Mouse (Mus musculus) left cerebral cortex, adult 6 months (tissue): Measurements from ENCODE around the gene Zfp459. TPM values are rescaled to one million over a fixed set of nuclear protein-coding genes. Genes with fewer than 3 reads are reported as not detected.

ENCODE experiments used
- long read RNA-seq, 2 experiments: library from polyadenylated mRNA; unstranded; transcript quantifications; one replicate each; pipeline ENCODE4 v2.0.0; 2019 to 2020
- polyA plus RNA-seq: library from polyadenylated mRNA; unstranded; fragments of <200 nt; fragmentation: Nextera tagmentation; gene quantifications from 2 replicates; pipeline ENCODE4 v1.2.3, GENCODE M21; 2021

The Zfp459 gene
- polyA plus RNA-seq = 1.0 and 2.8 TPM in 2 replicates
- long read RNA-seq, experiment 1, partial matches to known transcripts = 0 of 6 reads
- long read RNA-seq, experiment 1, other reads (novel, unspliced or antisense) = 4 of 6 reads
- long read RNA-seq, experiment 2, partial matches to known transcripts = 1 of 3 reads
- long read RNA-seq, experiment 2, other reads (novel, unspliced or antisense) = 0 of 3 reads

GRCm38 (mm10) chr13:67421207-67421857 lies at the start of gene Zfp459:
TSS of gene Zfp459 (minus strand) at chr13:67421418.

GRCm38 (mm10) chr13:67451172-67452020 lies 30.2 kb upstream of the Zfp459 start, which contains the start of gene Zfp874a:
TSS of gene Zfp874a (minus strand) at chr13:67451624.

GRCm38 (mm10) chr13:67399183-67399903 lies 21.9 kb downstream of the Zfp459 start, which contains the start of gene Zfp429:
TSS of gene Zfp429 (minus strand) at chr13:67399819.

GRCm38 (mm10) chr13:67375050-67375911 lies 45.9 kb downstream of the Zfp459 start, which contains the start of the genes Gm28041 and Zfp456:
TSS of gene Gm28041 (minus strand) at chr13:67375733.
TSS of gene Zfp456 (minus strand) at chr13:67375810.

GRCm38 (mm10) chr13:67360131-67360744 lies 61.0 kb downstream of the Zfp459 start, which contains the start of the genes Gm28044 and Zfp953:
TSS of gene Gm28044 (minus strand) at chr13:67360536.
TSS of gene Zfp953 (minus strand) at chr13:67360605.

Other genes starting within 250 kb of the Zfp459 start
- 2.1 and 2.6 TPM in 2 replicates for gene Rsl1, start 248.2 kb downstream of the Zfp459 start, polyA plus RNA-seq
- 0.83 and 1.4 TPM in 2 replicates for gene Zfp455, start 226.9 kb downstream of the Zfp459 start, polyA plus RNA-seq
- gene Zfp458, start 143.0 kb downstream of the Zfp459 start, polyA plus RNA-seq = 1.7 and 3.0 TPM in 2 replicates
- 0.25 and 0.26 TPM in 2 replicates for gene Zfp457, start 114.9 kb downstream of the Zfp459 start, polyA plus RNA-seq
- 0.69 and 0.79 TPM in 2 replicates for gene Zfp595, start 88.8 kb downstream of the Zfp459 start, polyA plus RNA-seq
- gene Gm28044, start 60.9 kb downstream of the Zfp459 start, polyA plus RNA-seq = 0.98 TPM in 1 of 2 replicates, not detected in the other
- 0.21 and 0.32 TPM in 2 replicates for gene Zfp953, start 60.8 kb downstream of the Zfp459 start, polyA plus RNA-seq
- gene Gm28041, start 45.7 kb downstream of the Zfp459 start, polyA plus RNA-seq = 0.26 and 0.33 TPM in 2 replicates
- 0.28 and 0.38 TPM in 2 replicates for gene Zfp456, start 45.6 kb downstream of the Zfp459 start, polyA plus RNA-seq
- gene Zfp429, start 21.6 kb downstream of the Zfp459 start, polyA plus RNA-seq = 1.3 and 1.5 TPM in 2 replicates
- 7.6 and 7.8 TPM in 2 replicates for gene Zfp874a, start 30.2 kb upstream of the Zfp459 start, polyA plus RNA-seq
- gene Zfp874b, start 62.8 kb upstream of the Zfp459 start, polyA plus RNA-seq = 2.6 and 7.6 TPM in 2 replicates
- gene Zfp58, start 79.1 kb upstream of the Zfp459 start, polyA plus RNA-seq = 3.9 and 4.2 TPM in 2 replicates
- gene Gm26965, start 104.7 kb upstream of the Zfp459 start, polyA plus RNA-seq = not detected in 2 replicates
- gene Zfp87, start 104.8 kb upstream of the Zfp459 start, polyA plus RNA-seq = 33.0 and 39.1 TPM in 2 replicates
- 4.1 and 5.1 TPM in 2 replicates for gene Zfp748, start 132.4 kb upstream of the Zfp459 start, polyA plus RNA-seq
- gene Zfp729b, start 188.3 kb upstream of the Zfp459 start, polyA plus RNA-seq = 2.4 and 2.8 TPM in 2 replicates
- gene Gm49345, start 216.4 kb upstream of the Zfp459 start, polyA plus RNA-seq = 1.6 and 1.7 TPM in 2 replicates
- 1.3 and 1.9 TPM in 2 replicates for gene Zfp729a, start 216.4 kb upstream of the Zfp459 start, polyA plus RNA-seq